Mouse (Mus musculus) liver, embryonic 13.5 days (tissue): ENCODE measurements around the gene 9130213A22Rik. TPM values are rescaled to one million over a fixed set of nuclear protein-coding genes. Genes with fewer than 3 reads are reported as not detected.
A peak's percentile ranks its signal among the peaks of the same experiment; 100 is the strongest.

ENCODE experiments used
- ATAC-seq: fragments of 200-750 bp; cut with Nextera tagmentation; 2 replicates; pipeline ENCODE4 v1.8.0; 2017; ENCODE audit warnings: low read depth, mild to moderate bottlenecking, moderate number of reproducible peaks, moderate library complexity
- DNase-seq: peaks from one replicate; pipeline ENCODE4 v3.0.0; 2022
- H3K27ac ChIP-seq: fragments of 300-500 bp; sonication (generic); 2 replicates; pipeline ENCODE4 v1.5.1; 2015; ENCODE audit warnings: moderate library complexity, mild to moderate bottlenecking, inconsistent platforms
- H3K27me3 ChIP-seq: fragments of 300-500 bp; sonication (generic); 2 replicates; pipeline ENCODE4 v1.6.1; 2015; ENCODE audit warnings: mild to moderate bottlenecking, inconsistent platforms
- H3K36me3 ChIP-seq: fragments of 300-500 bp; sonication (generic); 2 replicates; pipeline ENCODE4 v1.6.1; 2015; ENCODE audit warnings: mild to moderate bottlenecking, inconsistent platforms
- H3K4me1 ChIP-seq: fragments of 300-500 bp; sonication (generic); replicated peaks from 2 replicates; pipeline ENCODE4 v1.6.1; 2015; ENCODE audit warnings: inconsistent platforms
- H3K4me2 ChIP-seq: fragments of 300-500 bp; sonication (generic); 2 replicates; pipeline ENCODE4 v1.6.1; 2015; ENCODE audit warnings: inconsistent platforms, mild to moderate bottlenecking, moderate library complexity
- H3K4me3 ChIP-seq: fragments of 300-500 bp; sonication (generic); replicated peaks from 2 replicates; pipeline ENCODE4 v1.5.1; 2015; ENCODE audit warnings: mild to moderate bottlenecking, inconsistent platforms
- H3K9ac ChIP-seq: fragments of 300-500 bp; sonication (generic); 2 replicates; pipeline ENCODE4 v1.6.1; 2015; ENCODE audit warnings: mild to moderate bottlenecking, inconsistent platforms
- H3K9me3 ChIP-seq: fragments of 300-500 bp; sonication (generic); replicated peaks from 2 replicates; pipeline ENCODE4 v1.6.1; 2016; ENCODE audit warnings: inconsistent platforms
- WGBS: fragments of 180-500 bp; shearing (Covaris S2); methylation state at CpG from one replicate; pipeline ENCODE4 v1.1.7; 2015; ENCODE audit not compliant: insufficient replicate concordance; 5-methylcytosine and 5-hydroxymethylcytosine counted together
- polyA plus RNA-seq: library from polyadenylated mRNA; unstranded; fragments of >200 nt; fragmentation: Nextera tagmentation; extraction: Ambion mirVana; gene quantifications from 2 replicates; pipeline ENCODE4 v1.2.1, GENCODE M21; 2015

The 9130213A22Rik gene
- polyA plus RNA-seq, 1 experiment from 2014 or later: not detected

DNA sequence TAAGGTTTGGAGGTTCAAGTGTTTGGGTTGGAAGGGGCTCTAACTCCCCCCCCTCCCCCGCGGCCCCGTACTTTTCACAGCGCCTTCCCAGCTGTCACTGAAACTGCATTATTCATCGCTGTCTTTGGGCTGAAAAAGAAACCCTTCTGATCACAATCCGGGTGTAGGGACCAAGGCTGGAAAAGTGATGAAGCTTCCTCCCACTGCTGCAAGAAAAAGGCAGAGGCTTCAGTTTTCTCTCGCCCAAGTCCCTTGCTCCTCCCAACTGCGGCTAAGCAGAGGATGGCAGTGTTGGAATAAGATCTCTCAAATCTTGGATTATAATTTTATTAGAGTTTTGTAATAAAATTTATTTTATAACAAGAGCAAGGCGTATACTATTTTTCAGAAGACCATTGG lies 49.7 kb downstream of the 9130213A22Rik start:
- WGBS: 14% methylated on average over 9 of the region's 9 CpGs
- Histone ChIP-seq H3K27ac (peak overlapping the region; percentile 90), H3K4me1 (peaks cover 55% of the 10 kb centered on the region), H3K9ac (peak overlapping the region; percentile 85), H3K4me3 (peak overlapping the region; percentile 46), H3K4me2 (peak overlapping the region; percentile 89), H3K36me3 (no peaks in the 10 kb centered on the region), H3K9me3 (no peaks in the 10 kb centered on the region), H3K27me3 (no peaks in the 10 kb centered on the region)
- ATAC-seq: no peak
- DNase-seq: no peak

GRCm38 (mm10) chr11:69072234-69072633 lies 50.2 kb downstream of the 9130213A22Rik start:
- peak overlapping the region; percentile 90 for H3K27ac ChIP-seq
- peak overlapping the region; percentile 46 for H3K4me3 ChIP-seq
- peak overlapping the region; percentile 89 for H3K4me2 ChIP-seq
- no peak for ATAC-seq
- no peaks in the 10 kb centered on the region for H3K36me3 ChIP-seq
- DNase-seq: no peak
- H3K9me3 ChIP-seq: no peaks in the 10 kb centered on the region
- peak overlapping the region; percentile 85 for H3K9ac ChIP-seq
- WGBS: 80% methylated on average over 11 of the region's 11 CpGs
- peaks cover 57% of the 10 kb centered on the region for H3K4me1 ChIP-seq
- no peaks in the 10 kb centered on the region for H3K27me3 ChIP-seq

- DNase-seq: no peak
- no peaks in the 10 kb centered on the region for H3K27me3 ChIP-seq
- no peaks in the 10 kb centered on the region for H3K9me3 ChIP-seq
- H3K4me2 ChIP-seq: peak overlapping the region; percentile 89
- peak overlapping the region; percentile 90 for H3K27ac ChIP-seq
- peak overlapping the region; percentile 75 for H3K4me3 ChIP-seq
- H3K36me3 ChIP-seq: no peaks in the 10 kb centered on the region
- whole genome bisulfite sequencing: 37% methylated on average over 9 of the region's 9 CpGs
- H3K9ac ChIP-seq: peak overlapping the region; percentile 85
- ATAC-seq: no peak
- peaks cover 65% of the 10 kb centered on the region for H3K4me1 ChIP-seq
These were observed 51.1 kb downstream of the 9130213A22Rik start for GRCm38 (mm10) chr11:69071262-69071661.

DNA sequence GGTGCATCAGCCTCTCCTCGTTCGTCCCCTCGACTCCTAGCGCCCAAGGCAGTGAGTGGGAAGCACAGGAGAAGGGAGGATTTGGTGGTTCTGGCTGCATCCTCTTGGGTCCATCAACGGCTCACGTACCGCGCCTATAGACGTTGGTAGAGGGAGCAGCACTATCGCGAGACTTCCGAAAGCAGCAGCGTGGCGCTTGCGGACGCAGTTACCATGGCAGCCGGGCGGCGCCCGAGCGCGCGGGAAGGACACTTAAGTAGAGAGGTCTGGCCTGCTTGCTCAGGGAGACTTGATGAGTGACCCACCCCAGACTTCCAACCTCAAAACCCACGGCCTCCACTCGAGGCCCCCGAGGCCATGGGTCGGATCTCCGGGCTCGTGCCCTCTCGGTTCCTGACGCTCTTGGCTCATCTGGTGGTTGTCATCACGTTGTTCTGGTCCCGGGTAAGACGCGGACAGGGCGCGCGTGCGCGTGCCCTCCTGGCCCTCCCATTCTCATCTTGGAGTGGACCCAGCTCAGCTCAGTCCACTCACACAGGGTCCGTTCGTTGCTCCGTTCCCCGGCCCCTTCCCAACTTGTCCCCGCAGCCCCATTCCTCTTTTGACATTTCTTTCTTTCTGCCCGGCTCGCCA lies 51.7 kb downstream of the 9130213A22Rik start, which contains the start of gene Tmem107:
TSS of gene Tmem107 (plus strand) at position 217 of the 633 bp plus-strand sequence.
- Histone ChIP-seq H3K27ac (peak within 1 kb of the TSS; percentile 90), H3K27me3 (no peaks in the 10 kb centered on the region), H3K4me2 (peak within 1 kb of the TSS; percentile 89), H3K9ac (peak within 1 kb of the TSS; percentile 85), H3K9me3 (no peaks in the 10 kb centered on the region), H3K4me1 (peaks cover 66% of the 10 kb centered on the region), H3K4me3 (peak within 1 kb of the TSS; percentile 75), H3K36me3 (no peaks in the 10 kb centered on the region)
- peak; percentile 76 for ATAC-seq
- WGBS: under 1% methylated on average over 47 of the region's 47 CpGs
- DNase-seq: peak; percentile 91

DNA sequence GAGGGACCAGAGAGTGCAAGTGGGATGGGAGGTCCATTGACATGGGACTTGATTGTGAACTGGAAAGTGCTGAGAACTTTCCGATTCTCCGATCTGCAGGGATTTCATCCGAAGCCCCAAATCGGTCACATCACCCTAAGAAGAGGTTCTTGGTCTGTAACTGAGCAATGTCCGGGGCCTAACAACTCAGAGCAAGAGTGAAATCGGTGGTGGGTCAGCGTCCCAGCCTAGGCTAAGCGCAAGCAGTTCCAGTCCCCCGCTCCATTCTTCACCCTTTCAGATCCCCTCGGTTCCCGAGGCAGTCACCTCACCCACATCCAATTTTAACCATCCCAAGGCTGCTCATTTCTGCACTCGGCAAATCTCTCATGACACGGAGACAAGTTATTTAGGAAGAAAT lies 52.3 kb downstream of the 9130213A22Rik start:
- Histone ChIP-seq H3K36me3 (no peaks in the 10 kb centered on the region), H3K9me3 (no peaks in the 10 kb centered on the region), H3K4me2 (peak overlapping the region; percentile 89), H3K9ac (peak overlapping the region; percentile 85), H3K27ac (peak overlapping the region; percentile 88), H3K27me3 (no peaks in the 10 kb centered on the region), H3K4me1 (peaks cover 69% of the 10 kb centered on the region), H3K4me3 (peak overlapping the region; percentile 75)
- 2% methylated on average over 13 of the region's 13 CpGs for WGBS
- ATAC-seq: no peak
- DNase-seq: no peak

Other genes starting within 250 kb of the 9130213A22Rik start
- 0.08 and 0.09 TPM in 2 replicates for gene Rnf222, start 234.0 kb downstream of the 9130213A22Rik start, polyA plus RNA-seq
- gene Rpl26, start 221.0 kb downstream of the 9130213A22Rik start, polyA plus RNA-seq: 881 and 895 TPM in 2 replicates
- not detected in 2 replicates for gene Odf4, start 195.5 kb downstream of the 9130213A22Rik start, polyA plus RNA-seq
- gene Arhgef15, start 165.1 kb downstream of the 9130213A22Rik start, polyA plus RNA-seq: 1.4 and 1.5 TPM in 2 replicates
- gene Slc25a35, start 154.5 kb downstream of the 9130213A22Rik start, polyA plus RNA-seq: 0.47 and 0.57 TPM in 2 replicates
- 52.4 and 53.5 TPM in 2 replicates for gene Rangrf, start 147.4 kb downstream of the 9130213A22Rik start, polyA plus RNA-seq
- 32.4 and 33.2 TPM in 2 replicates for gene Pfas, start 114.1 kb downstream of the 9130213A22Rik start, polyA plus RNA-seq
- gene Ctc1, start 106.7 kb downstream of the 9130213A22Rik start, polyA plus RNA-seq: 16.9 and 20.3 TPM in 2 replicates
- gene Aurkb, start 76.9 kb downstream of the 9130213A22Rik start, polyA plus RNA-seq: 116 and 123 TPM in 2 replicates
- 3.5 TPM in 2 replicates for gene Borcs6, start 62.9 kb downstream of the 9130213A22Rik start, polyA plus RNA-seq
- gene Tmem107, start 51.8 kb downstream of the 9130213A22Rik start, polyA plus RNA-seq: 30.8 and 31.7 TPM in 2 replicates
- gene Vamp2, start 34.1 kb downstream of the 9130213A22Rik start, polyA plus RNA-seq: 12.5 and 15.9 TPM in 2 replicates
- gene Per1, start 27.4 kb downstream of the 9130213A22Rik start, polyA plus RNA-seq: 1.9 TPM in 2 replicates
- gene Hes7, start 2.2 kb downstream of the 9130213A22Rik start, polyA plus RNA-seq: 0.17 and 0.18 TPM in 2 replicates
- gene Aloxe3, start 3.3 kb upstream of the 9130213A22Rik start, polyA plus RNA-seq: 0.06 TPM in 1 of 2 replicates, not detected in the other
- not detected in 2 replicates for gene Alox12b, start 34.4 kb upstream of the 9130213A22Rik start, polyA plus RNA-seq
- gene Alox8, start 75.3 kb upstream of the 9130213A22Rik start, polyA plus RNA-seq: 0.20 TPM in 1 of 2 replicates, not detected in the other
- gene Gucy2e, start 114.4 kb upstream of the 9130213A22Rik start, polyA plus RNA-seq: not detected in 2 replicates
- gene Cntrob, start 201.2 kb upstream of the 9130213A22Rik start, polyA plus RNA-seq: 9.8 and 10.1 TPM in 2 replicates
- 90.7 and 94.6 TPM in 2 replicates for gene Trappc1, start 201.4 kb upstream of the 9130213A22Rik start, polyA plus RNA-seq
- gene Kcnab3, start 203.7 kb upstream of the 9130213A22Rik start, polyA plus RNA-seq: 0.07 and 0.19 TPM in 2 replicates
- gene Rnf227, start 217.9 kb upstream of the 9130213A22Rik start, polyA plus RNA-seq: 0.92 and 1.1 TPM in 2 replicates
- 2.6 and 4.4 TPM in 2 replicates for gene Chd3, start 246.8 kb upstream of the 9130213A22Rik start, polyA plus RNA-seq